In genomic region chr10:7809937-7810336, GRCm38 (mm10) we compare ENCODE assay signal across 9 mouse cellular contexts. TPM values are rescaled to one million over a fixed set of nuclear protein-coding genes. Genes with fewer than 3 reads are reported as not detected.
A peak's percentile ranks its signal among the peaks of the same experiment; 100 is the strongest.
DNase-seq lines count a peak whose midpoint lies in the region; ATAC-seq lines count a peak whose summit lies in the region.
"Had no signal": no experiment of that assay in that cellular context is flagged by ENCODE, and none has a peak within 500 bp of the region (broad histone marks: within the 10 kb centered on the region; RNA-seq: fewer than 3 reads in every experiment).

No protein-coding gene starts in this region.

- DNase-seq in urinary bladder, postnatal 14 days (ENCODE audit: low spot score), result peak; percentile 34
- no peak for DNase-seq in urinary bladder, postnatal 4 days (ENCODE audit: low spot score in 2 of 2)
- DNase-seq in brain, embryonic 18.5 days (ENCODE audit: low read depth, low spot score), result peak; percentile 16
- DNase-seq in retina, adult 2 months (ENCODE audit: low read depth, low spot score), result peak; percentile 39
- DNase-seq in ovary, postnatal 10 days (ENCODE audit: low spot score), result no peak

- H3K4me1 ChIP-seq in forebrain, embryonic 12.5 days, result no peaks in the 10 kb centered on the region
- H3K4me1 ChIP-seq in kidney, embryonic 14.5 days (ENCODE audit: control insufficient read depth, insufficient read depth, low read length), result no peaks in the 10 kb centered on the region
- H3K4me1 ChIP-seq in liver, embryonic 15.5 days (replicated peaks), result no peaks in the 10 kb centered on the region

- 47% methylated on average over 2 of the region's 2 CpGs for WGBS in forebrain, embryonic 12.5 days
- 54% methylated on average over 2 of the region's 2 CpGs for WGBS in kidney, embryonic 14.5 days
- 40% methylated on average over 2 of the region's 2 CpGs for WGBS in liver, embryonic 15.5 days (ENCODE audit: insufficient replicate concordance)

- no peaks in the 10 kb centered on the region for H3K27me3 ChIP-seq in forebrain, embryonic 12.5 days
- no peaks in the 10 kb centered on the region for H3K27me3 ChIP-seq in kidney, embryonic 14.5 days (ENCODE audit: control insufficient read depth, insufficient read depth, low read length)
- H3K27me3 ChIP-seq in liver, embryonic 15.5 days, result no peaks in the 10 kb centered on the region

- no peak overlapping the region for H3K4me3 ChIP-seq in forebrain, embryonic 12.5 days (replicated peaks)
- no peak overlapping the region for H3K4me3 ChIP-seq in kidney, embryonic 14.5 days (ENCODE audit: low read length)
- no peak overlapping the region for H3K4me3 ChIP-seq in liver, embryonic 15.5 days (replicated peaks)
- H3K4me3 ChIP-seq: myocyte had no signal

- no peak overlapping the region for H3K9ac ChIP-seq in forebrain, embryonic 12.5 days
- H3K9ac ChIP-seq in kidney, embryonic 14.5 days (ENCODE audit: low read depth, low read length), result no peak overlapping the region
- no peak overlapping the region for H3K9ac ChIP-seq in liver, embryonic 15.5 days

- peaks cover 55% of the 10 kb centered on the region for H3K36me3 ChIP-seq in forebrain, embryonic 12.5 days (replicated peaks)
- H3K36me3 ChIP-seq in kidney, embryonic 14.5 days (ENCODE audit: control insufficient read depth, insufficient read depth, low read length), result peaks cover 56% of the 10 kb centered on the region
- H3K36me3 ChIP-seq in liver, embryonic 15.5 days (replicated peaks), result peaks cover 85% of the 10 kb centered on the region

- ATAC-seq in forebrain, embryonic 12.5 days (ENCODE audit: low FRiP score), result 0 out of 2 replicates have a peak, but pooled peaks have one; percentile 30
- ATAC-seq in kidney, embryonic 14.5 days (ENCODE audit: low FRiP score, low TSS enrichment), result peak; percentile 46
- peak; percentile 34; the same call in 1 of the 2 replicates for ATAC-seq in liver, embryonic 15.5 days (ENCODE audit: insufficient read depth)

- H3K9me3 ChIP-seq in forebrain, embryonic 12.5 days, result no peaks in the 10 kb centered on the region
- H3K9me3 ChIP-seq in kidney, embryonic 14.5 days (ENCODE audit: control insufficient read depth, low read length), result no peaks in the 10 kb centered on the region
- no peaks in the 10 kb centered on the region for H3K9me3 ChIP-seq in liver, embryonic 15.5 days (replicated peaks)

- no peak overlapping the region for H3K27ac ChIP-seq in forebrain, embryonic 12.5 days
- H3K27ac ChIP-seq in kidney, embryonic 14.5 days (ENCODE audit: low read depth, low read length), result no peak overlapping the region
- no peak overlapping the region for H3K27ac ChIP-seq in liver, embryonic 15.5 days (replicated peaks)

- no peak overlapping the region for H3K4me2 ChIP-seq in forebrain, embryonic 12.5 days
- H3K4me2 ChIP-seq in kidney, embryonic 14.5 days (replicated peaks; ENCODE audit: low read depth, low read length), result no peak overlapping the region
- H3K4me2 ChIP-seq in liver, embryonic 15.5 days, result no peak overlapping the region

RNA-seq across cellular contexts. Expression of gene Ppil4, which starts 17.2 kb away (rescaled TPM):
- polyA plus RNA-seq in forebrain, embryonic 12.5 days (2016; fragmentation: Nextera tagmentation; extraction: Ambion mirVana), result 52.4 and 55.1 TPM in 2 replicates
- polyA plus RNA-seq in kidney, embryonic 14.5 days (2014; fragmentation: Nextera tagmentation; extraction: Ambion mirVana), result 36.9 and 40.8 TPM in 2 replicates
- polyA plus RNA-seq in liver, embryonic 15.5 days (2015; fragmentation: Nextera tagmentation; extraction: Ambion mirVana), result 20.3 and 21.9 TPM in 2 replicates

RNA-seq across cellular contexts. Expression of gene Ginm1, which starts 17.3 kb away (rescaled TPM):
- 53.4 and 55.6 TPM in 2 replicates for polyA plus RNA-seq in forebrain, embryonic 12.5 days (2016; fragmentation: Nextera tagmentation; extraction: Ambion mirVana)
- polyA plus RNA-seq in kidney, embryonic 14.5 days (2014; fragmentation: Nextera tagmentation; extraction: Ambion mirVana), result 74.1 and 84.3 TPM in 2 replicates
- polyA plus RNA-seq in liver, embryonic 15.5 days (2015; fragmentation: Nextera tagmentation; extraction: Ambion mirVana), result 25.5 and 29.0 TPM in 2 replicates

RNA-seq across cellular contexts. Expression of gene Zc3h12d, which starts 22.3 kb away (rescaled TPM):
- polyA plus RNA-seq in forebrain, embryonic 12.5 days (2016; fragmentation: Nextera tagmentation; extraction: Ambion mirVana), result 0.05 TPM in 1 of 2 replicates, not detected in the other
- polyA plus RNA-seq in kidney, embryonic 14.5 days (2014; fragmentation: Nextera tagmentation; extraction: Ambion mirVana), result 0.16 and 0.18 TPM in 2 replicates
- polyA plus RNA-seq in liver, embryonic 15.5 days (2015; fragmentation: Nextera tagmentation; extraction: Ambion mirVana), result 0.58 and 0.88 TPM in 2 replicates
- polyA plus RNA-seq: myocyte had no signal

Comparison
In these comparisons a context has a peak if more than half of its experiments do, and no peak if none do; other contexts are left out.
1. DNase-seq: peak in urinary bladder, postnatal 14 days (single experiment), brain, embryonic 18.5 days (single experiment) and retina, adult 2 months (single experiment); none in urinary bladder, postnatal 4 days (0 of 2) and ovary, postnatal 10 days (single experiment).
2. Peak in every context shown above with its lines, with median percentiles within 50 percentile points of each other: ATAC-seq.